Mouse (Mus musculus) intestine, embryonic 15.5 days (tissue): ENCODE measurements around the gene Rftn1. TPM values are rescaled to one million over a fixed set of nuclear protein-coding genes. Genes with fewer than 3 reads are reported as not detected.
A peak's percentile ranks its signal among the peaks of the same experiment; 100 is the strongest.

Experiments used
- ATAC-seq: fragments of 200-750 bp; cut with Nextera tagmentation; 2 replicates; pipeline ENCODE4 v1.8.0; 2017; ENCODE audit warnings: moderate TSS enrichment, moderate library complexity
- H3K27ac ChIP-seq: fragments of 300-500 bp; sonication (generic); 2 replicates; pipeline ENCODE4 v1.5.1; 2015; ENCODE audit warnings: mild to moderate bottlenecking, inconsistent platforms
- H3K27me3 ChIP-seq: fragments of 300-500 bp; sonication (generic); replicated peaks from 2 replicates; pipeline ENCODE4 v1.6.1; 2015; ENCODE audit warnings: inconsistent platforms
- H3K36me3 ChIP-seq: fragments of 300-500 bp; sonication (generic); 2 replicates; pipeline ENCODE4 v1.6.1; 2015; ENCODE audit warnings: inconsistent platforms
- H3K4me1 ChIP-seq: fragments of 300-500 bp; sonication (generic); replicated peaks from 2 replicates; pipeline ENCODE4 v1.6.1; 2015; ENCODE audit warnings: inconsistent platforms
- H3K4me2 ChIP-seq: fragments of 300-500 bp; sonication (generic); replicated peaks from 2 replicates; pipeline ENCODE4 v1.6.1; 2015; ENCODE audit warnings: mild to moderate bottlenecking, inconsistent platforms
- H3K4me3 ChIP-seq: fragments of 300-500 bp; sonication (generic); replicated peaks from 2 replicates; pipeline ENCODE4 v1.5.1; 2015; ENCODE audit warnings: inconsistent platforms
- H3K9ac ChIP-seq: fragments of 300-500 bp; sonication (generic); 2 replicates; pipeline ENCODE4 v1.6.1; 2015; ENCODE audit warnings: inconsistent platforms
- H3K9me3 ChIP-seq: fragments of 300-500 bp; sonication (generic); 2 replicates; pipeline ENCODE4 v1.6.1; 2016; ENCODE audit warnings: inconsistent platforms
- WGBS: fragments of 180-500 bp; shearing (Covaris S2); methylation state at CpG from one replicate; pipeline ENCODE4 v1.1.7; 2015; 5-methylcytosine and 5-hydroxymethylcytosine counted together
- polyA plus RNA-seq: library from polyadenylated mRNA; unstranded; fragments of >200 nt; fragmentation: Nextera tagmentation; extraction: Ambion mirVana; gene quantifications from 2 replicates; pipeline ENCODE4 v1.2.1, GENCODE M21; 2015

Gene Rftn1
- polyA plus RNA-seq, 1 experiment from 2014 or later = 10.1 TPM

- 91% methylated on average over 6 of the region's 6 CpGs for WGBS
- H3K27me3 ChIP-seq = no peaks in the 10 kb centered on the region
- no peak for ATAC-seq
These were observed 226.0 kb downstream of the Rftn1 start for GRCm38 (mm10) chr17:49964471-49964870.

GRCm38 (mm10) chr17:49959021-49959420 lies 231.5 kb downstream of the Rftn1 start:
- H3K9ac ChIP-seq = no peak overlapping the region
- no peaks in the 10 kb centered on the region for H3K27me3 ChIP-seq
- H3K27ac ChIP-seq = no peak overlapping the region
- no peaks in the 10 kb centered on the region for H3K9me3 ChIP-seq
- H3K36me3 ChIP-seq = no peaks in the 10 kb centered on the region
- H3K4me1 ChIP-seq = no peaks in the 10 kb centered on the region
- H3K4me3 ChIP-seq = no peak overlapping the region
- ATAC-seq = no peak
- H3K4me2 ChIP-seq = no peak overlapping the region

More at GRCm38 (mm10) chr17:49964471-49964870, 226.0 kb downstream of the Rftn1 start:
- H3K4me3 ChIP-seq = no peak overlapping the region
- no peaks in the 10 kb centered on the region for H3K9me3 ChIP-seq
- no peak overlapping the region for H3K9ac ChIP-seq
- H3K36me3 ChIP-seq = no peaks in the 10 kb centered on the region
- H3K27ac ChIP-seq = no peak overlapping the region
- no peak overlapping the region for H3K4me2 ChIP-seq
- no peaks in the 10 kb centered on the region for H3K4me1 ChIP-seq

GRCm38 (mm10) chr17:49951856-49952607 lies 238.4 kb downstream of the Rftn1 start:
- H3K27ac ChIP-seq = peak overlapping the region; percentile 23; the same call in 1 of the 2 replicates
- no peaks in the 10 kb centered on the region for H3K27me3 ChIP-seq
- ATAC-seq = peak; percentile 43; the same call in 1 of the 2 replicates
- H3K36me3 ChIP-seq = no peaks in the 10 kb centered on the region
- no peak overlapping the region for H3K9ac ChIP-seq
- no peaks in the 10 kb centered on the region for H3K4me1 ChIP-seq
- no peaks in the 10 kb centered on the region for H3K9me3 ChIP-seq
- 40% methylated on average over 22 of the region's 22 CpGs for WGBS
- H3K4me2 ChIP-seq = peak overlapping the region; percentile 47
- H3K4me3 ChIP-seq = 0 out of 2 replicates have a peak overlapping the region, but pooled peaks have one; percentile 6

GRCm38 (mm10) chr17:49951491-49951855 lies 239.0 kb downstream of the Rftn1 start:
- Histone ChIP-seq H3K36me3 (no peaks in the 10 kb centered on the region), H3K9me3 (no peaks in the 10 kb centered on the region), H3K4me2 (peak overlapping the region; percentile 47), H3K9ac (no peak overlapping the region), H3K27me3 (no peaks in the 10 kb centered on the region), H3K4me3 (0 out of 2 replicates have a peak overlapping the region, but pooled peaks have one; percentile 6), H3K4me1 (no peaks in the 10 kb centered on the region), H3K27ac (0 out of 2 replicates have a peak overlapping the region, but pooled peaks have one; percentile 23)
- 9% methylated on average over 7 of the region's 7 CpGs for WGBS
- no peak for ATAC-seq

GRCm38 (mm10) chr17:49942674-49943073 lies 247.8 kb downstream of the Rftn1 start:
- H3K4me3 ChIP-seq = no peak overlapping the region
- H3K27me3 ChIP-seq = no peaks in the 10 kb centered on the region
- no peaks in the 10 kb centered on the region for H3K9me3 ChIP-seq
- H3K9ac ChIP-seq = no peak overlapping the region
- no peak overlapping the region for H3K27ac ChIP-seq
- 64% methylated on average over 6 of the region's 6 CpGs for WGBS
- no peaks in the 10 kb centered on the region for H3K36me3 ChIP-seq
- H3K4me1 ChIP-seq = no peaks in the 10 kb centered on the region
- ATAC-seq = no peak
- H3K4me2 ChIP-seq = no peak overlapping the region

Other genes starting within 250 kb of the Rftn1 start
- 0.26 and 0.78 TPM in 2 replicates for gene Dazl, start 103.0 kb upstream of the Rftn1 start, polyA plus RNA-seq